Mouse (Mus musculus) thymus, postnatal 4 days (tissue): ENCODE results near the gene BC024978.

Experiments
- DNase-seq: peaks from one replicate; pipeline ENCODE4 v3.0.0; 2021

BC024978 gene

GRCm38 (mm10) chr7:27227276-27227675 is 31.7 kb downstream of the BC024978 start:
- DNase-seq, result no peak

- no peak for DNase-seq
These were observed 32.1 kb downstream of the BC024978 start for GRCm38 (mm10) chr7:27227676-27228075.

- peak; percentile 91 for DNase-seq
These were observed 32.8 kb downstream of the BC024978 start, which contains the start of gene Itpkc for GRCm38 (mm10) chr7:27228281-27228821. TSS of gene Itpkc (minus strand) at chr7:27228661.

GRCm38 (mm10) chr7:27228865-27229264 is 33.3 kb downstream of the BC024978 start:
- no peak for DNase-seq

GRCm38 (mm10) chr7:27230781-27231180 is 35.2 kb downstream of the BC024978 start:
- peak; percentile 50 for DNase-seq

- DNase-seq, result no peak
These were observed 36.2 kb downstream of the BC024978 start for GRCm38 (mm10) chr7:27231693-27232331.

GRCm38 (mm10) chr7:27232781-27233281 is 37.2 kb downstream of the BC024978 start, which contains the start of gene Coq8b:
TSS of gene Coq8b (plus strand) at chr7:27233023.
- DNase-seq, result peak; percentile 94

GRCm38 (mm10) chr7:27233300-27233699 is 37.7 kb downstream of the BC024978 start:
- DNase-seq, result peak; percentile 32

- no peak for DNase-seq
These were observed 40.1 kb downstream of the BC024978 start for GRCm38 (mm10) chr7:27235726-27236125.

GRCm38 (mm10) chr7:27237527-27237926 is 41.9 kb downstream of the BC024978 start:
- no peak for DNase-seq

GRCm38 (mm10) chr7:27238568-27238967 is 43.0 kb downstream of the BC024978 start:
- DNase-seq, result no peak

GRCm38 (mm10) chr7:27243211-27243610 is 47.6 kb downstream of the BC024978 start:
- no peak for DNase-seq

GRCm38 (mm10) chr7:27244088-27244487 is 48.5 kb downstream of the BC024978 start:
- DNase-seq, result peak; percentile 65

- peak; percentile 59 for DNase-seq
These were observed 53.6 kb downstream of the BC024978 start for GRCm38 (mm10) chr7:27249146-27249545.

- DNase-seq, result no peak
These were observed 54.3 kb downstream of the BC024978 start for GRCm38 (mm10) chr7:27249928-27250327.

- no peak for DNase-seq
These were observed 56.4 kb downstream of the BC024978 start for GRCm38 (mm10) chr7:27251946-27252345.

- DNase-seq, result peak; percentile 26
These were observed 60.1 kb downstream of the BC024978 start for GRCm38 (mm10) chr7:27255721-27256120.

GRCm38 (mm10) chr7:27257046-27257851 is 61.7 kb downstream of the BC024978 start:
- peak; percentile 22 for DNase-seq

- DNase-seq, result no peak
These were observed 62.2 kb downstream of the BC024978 start for GRCm38 (mm10) chr7:27257852-27258204.

GRCm38 (mm10) chr7:27258205-27258899 is 62.8 kb downstream of the BC024978 start, which contains the start of gene Numbl:
TSS of gene Numbl (plus strand) at chr7:27258433.
- DNase-seq, result peak; percentile 96

GRCm38 (mm10) chr7:27259271-27259721 is 63.7 kb downstream of the BC024978 start:
- DNase-seq, result peak; percentile 33

- DNase-seq, result no peak
These were observed 64.2 kb downstream of the BC024978 start for GRCm38 (mm10) chr7:27259771-27260170.
